Mouse (Mus musculus) spleen, postnatal 10 days (tissue): ENCODE measurements at regions not wholly inside any gene's neighbourhood (a gene's known extent, or its start where the extent isn't known, plus 50 kb on each side); places are given as distances from the start of the nearest gene placed in this dataset.

ENCODE experiments used
- DNase-seq, 2 experiments: peaks; one replicate each; pipeline ENCODE4 v3.0.0; 2021 to 2022; ENCODE audit warnings: low spot score in 2 of 2

- DNase-seq = no peak
Observed at GRCm38 (mm10) chr5:128550736-128551135, 49.9 kb upstream of the Fzd10 start.

GRCm38 (mm10) chr5:128549811-128550210 lies 50.8 kb upstream of the Fzd10 start:
- no peak for DNase-seq

GRCm38 (mm10) chr5:128542049-128542448 lies 58.6 kb upstream of the Fzd10 start:
- no peak for DNase-seq

- no peak for DNase-seq
Observed at GRCm38 (mm10) chr5:128538646-128539045, 62.0 kb upstream of the Fzd10 start.

- DNase-seq = no peak
Observed at GRCm38 (mm10) chr5:128537218-128537617, 63.4 kb upstream of the Fzd10 start.

GRCm38 (mm10) chr5:128536393-128536792 lies 64.3 kb upstream of the Fzd10 start:
- DNase-seq = no peak

GRCm38 (mm10) chr5:128527241-128527640 lies 73.4 kb upstream of the Fzd10 start:
- DNase-seq = no peak

GRCm38 (mm10) chr5:128526432-128526831 lies 74.2 kb upstream of the Fzd10 start:
- no peak for DNase-seq

GRCm38 (mm10) chr5:128524377-128525280 lies 76.0 kb upstream of the Fzd10 start:
- no peak for DNase-seq

GRCm38 (mm10) chr5:128522667-128523066 lies 78.0 kb upstream of the Fzd10 start:
- no peak for DNase-seq

GRCm38 (mm10) chr5:128517336-128517735 lies 83.3 kb upstream of the Fzd10 start:
- no peak for DNase-seq

GRCm38 (mm10) chr5:128515343-128515742 lies 82.5 kb upstream of the Tmem132d start:
- no peak for DNase-seq

- DNase-seq = no peak
Observed at GRCm38 (mm10) chr5:128513261-128513660, 80.4 kb upstream of the Tmem132d start.

- DNase-seq = no peak
Observed at GRCm38 (mm10) chr5:128512606-128513005, 79.7 kb upstream of the Tmem132d start.

GRCm38 (mm10) chr5:128504502-128504901 lies 71.6 kb upstream of the Tmem132d start:
- peak in 1 of 2 experiments; percentile 14 for DNase-seq

- no peak for DNase-seq
Observed at GRCm38 (mm10) chr5:128499488-128499887, 66.6 kb upstream of the Tmem132d start.

- peak in 1 of 2 experiments; percentile 15 for DNase-seq
Observed at GRCm38 (mm10) chr5:128499033-128499432, 66.2 kb upstream of the Tmem132d start.

GRCm38 (mm10) chr5:128492541-128492940 lies 59.7 kb upstream of the Tmem132d start:
- no peak for DNase-seq

GRCm38 (mm10) chr5:128491155-128491554 lies 58.3 kb upstream of the Tmem132d start:
- no peak for DNase-seq

- DNase-seq = no peak
Observed at GRCm38 (mm10) chr5:128488872-128489580, 56.1 kb upstream of the Tmem132d start.

- DNase-seq = no peak
Observed at GRCm38 (mm10) chr5:128487371-128487770, 54.5 kb upstream of the Tmem132d start.

GRCm38 (mm10) chr5:128484116-128484515 lies 51.2 kb upstream of the Tmem132d start:
- no peak for DNase-seq

- no peak for DNase-seq
Observed at GRCm38 (mm10) chr5:128483441-128483810, 50.5 kb upstream of the Tmem132d start.
